Mouse (Mus musculus) kidney, postnatal 4 days (tissue): Measurements from ENCODE around the gene Txnip.

Experiments
- DNase-seq, 2 experiments: peaks; one replicate each; pipeline ENCODE4 v3.0.0; 2021; ENCODE audit warnings: mixed read lengths in 2 of 2

Gene Txnip

DNA sequence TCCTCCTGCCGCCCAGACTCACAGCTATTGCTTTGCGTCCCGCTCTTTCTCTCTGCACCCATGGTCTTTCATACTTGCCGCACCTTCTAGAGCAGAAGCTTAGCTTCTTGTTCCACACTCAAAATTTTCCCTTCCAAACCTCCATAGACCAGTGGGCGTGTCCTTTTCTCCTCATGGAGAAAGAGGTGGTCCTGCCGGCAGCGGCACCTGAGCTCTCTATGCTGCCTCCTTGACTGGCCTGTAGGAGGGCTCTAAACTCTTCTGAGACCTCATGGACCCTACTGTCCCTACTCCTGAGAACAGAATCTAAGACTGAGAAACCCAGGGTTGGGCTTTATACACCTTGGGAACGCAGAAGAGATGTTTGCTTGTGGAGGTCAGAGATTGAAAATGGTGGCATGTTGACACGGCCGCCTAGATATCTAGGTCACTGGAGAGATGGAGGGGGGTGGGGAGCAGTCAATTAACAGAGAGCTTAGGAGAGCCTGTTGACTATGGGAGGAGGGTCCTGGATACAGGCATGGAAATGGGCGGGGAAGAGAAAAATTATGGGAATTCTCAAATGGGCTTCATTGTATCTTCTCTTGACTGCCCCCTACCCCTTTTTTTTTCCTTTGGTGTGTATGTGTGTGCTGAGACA, 12.3 kb downstream of the Txnip start:
- DNase-seq: no peak

GRCm38 (mm10) chr3:96570643-96571042, 12.9 kb downstream of the Txnip start:
- no peak for DNase-seq

- DNase-seq: no peak
Observed at GRCm38 (mm10) chr3:96571336-96571735, 13.6 kb downstream of the Txnip start.

- DNase-seq: peak in 1 of 2 experiments; percentile 49
Observed at GRCm38 (mm10) chr3:96571896-96572698, 14.3 kb downstream of the Txnip start.

DNA sequence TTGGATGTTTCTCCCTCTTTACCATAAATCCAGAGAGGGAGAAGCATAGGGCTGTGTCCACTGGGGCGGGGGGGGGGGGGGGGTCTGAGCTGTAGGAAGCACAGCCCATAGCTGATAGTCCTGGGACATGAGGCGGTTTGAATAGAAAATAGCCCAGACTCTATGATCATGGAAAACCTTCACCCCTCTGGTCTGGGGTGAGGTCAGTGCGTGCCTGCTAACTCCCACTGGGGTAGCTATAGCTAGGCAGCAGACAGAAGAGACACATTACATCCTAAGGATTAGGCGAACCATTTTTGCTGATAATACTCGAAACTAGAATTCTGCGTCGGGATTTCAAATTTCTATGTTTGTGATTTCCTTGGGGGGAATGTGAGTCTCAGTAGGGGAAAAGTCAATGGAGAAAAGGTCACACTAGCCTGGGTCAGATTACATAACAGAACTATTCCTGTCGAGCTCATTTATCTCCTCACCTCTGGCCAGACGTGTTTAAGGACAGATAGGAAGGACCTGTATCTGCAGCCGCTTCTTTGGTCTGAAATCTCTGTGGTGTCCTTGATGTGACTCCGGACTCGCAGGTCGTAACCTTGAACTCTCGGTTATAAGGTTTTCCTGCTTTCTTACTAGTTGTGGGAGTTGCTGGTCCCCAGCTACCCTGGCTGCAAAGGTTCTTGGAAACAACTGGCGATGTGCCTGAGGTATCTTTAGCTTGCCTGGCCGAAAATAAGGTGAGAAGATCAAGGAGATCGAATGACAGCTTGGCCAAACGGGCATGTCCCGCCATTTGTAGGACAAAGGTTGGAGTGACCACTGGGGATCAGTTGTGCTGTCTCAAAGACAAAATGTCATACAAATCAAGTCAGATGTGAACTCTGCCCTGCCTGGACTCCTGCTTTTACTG, 16.1 kb downstream of the Txnip start:
- peak in 1 of 2 experiments; percentile 7 for DNase-seq

DNA sequence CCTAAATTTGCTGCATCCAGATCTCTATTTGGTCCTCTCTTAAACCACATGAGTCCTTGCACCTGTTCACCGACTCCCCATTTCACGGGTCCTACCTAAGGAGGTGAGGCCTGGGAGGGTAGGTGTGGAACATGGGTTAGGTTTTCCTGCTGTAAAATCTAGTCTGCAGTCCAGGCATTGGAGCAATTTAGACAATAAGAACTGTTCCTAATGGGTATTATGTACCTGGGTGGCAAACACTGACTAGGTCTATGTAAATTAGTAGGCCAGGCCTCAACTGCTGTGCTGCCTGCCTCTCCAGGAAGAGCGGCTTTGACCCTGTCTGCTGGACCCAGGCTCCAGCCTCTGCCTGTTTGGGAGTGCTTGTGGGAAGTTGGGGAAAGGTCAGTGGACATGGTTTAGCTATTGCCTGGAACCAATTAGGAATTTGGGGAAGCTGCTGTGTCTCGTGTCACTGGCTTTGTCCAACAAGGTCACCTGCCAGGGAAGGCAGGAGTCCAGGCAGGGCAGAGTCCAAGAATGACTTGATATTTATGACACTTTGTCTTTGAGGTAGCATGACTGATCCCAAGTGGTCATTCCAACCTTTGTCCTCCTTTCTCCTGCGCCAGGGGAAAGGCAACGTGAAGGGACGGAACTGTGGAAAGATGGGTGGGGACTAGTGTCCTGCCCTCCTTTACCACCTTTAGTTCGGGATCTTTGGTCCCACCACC, 17.7 kb downstream of the Txnip start:
- peak in 1 of 2 experiments; percentile 44 for DNase-seq

DNA sequence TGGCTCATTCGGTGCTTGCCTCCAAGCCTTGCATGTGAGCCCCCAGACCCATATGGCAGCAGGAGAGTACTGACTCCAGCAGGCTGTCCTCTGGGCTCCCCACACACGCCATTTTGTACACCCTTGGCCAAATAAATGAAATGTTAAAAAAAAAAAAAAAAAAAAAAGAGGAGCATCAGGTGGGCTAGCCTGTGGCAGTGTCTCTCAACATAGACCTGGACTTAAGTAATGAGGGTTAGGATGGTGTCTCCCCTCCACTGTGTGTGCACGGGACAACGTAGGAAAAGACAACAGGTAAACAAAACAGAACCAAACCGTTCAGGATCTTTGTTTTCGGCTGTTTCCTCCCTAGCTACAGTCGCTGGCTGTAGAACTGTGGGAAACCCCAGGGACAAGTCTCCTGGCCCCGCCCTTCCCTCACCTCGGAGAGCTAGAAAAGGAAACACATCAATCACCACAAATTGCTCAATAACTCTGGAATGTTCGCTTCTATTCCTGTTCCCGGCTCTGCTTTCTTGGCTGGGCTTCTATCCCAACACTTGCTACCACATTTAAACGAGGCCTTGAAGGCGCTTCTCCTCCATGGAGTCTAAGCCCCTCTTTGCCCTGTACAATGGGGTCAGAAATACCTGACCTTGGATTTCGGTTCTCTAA, 18.4 kb downstream of the Txnip start:
- DNase-seq: peak; percentile 75 to 87

- DNase-seq: peak; percentile 92 to 96
Observed at GRCm38 (mm10) chr3:96576690-96577541, 19.2 kb downstream of the Txnip start, which contains the start of gene Gm16253. TSS of gene Gm16253 (plus strand) at chr3:96576984.

DNA sequence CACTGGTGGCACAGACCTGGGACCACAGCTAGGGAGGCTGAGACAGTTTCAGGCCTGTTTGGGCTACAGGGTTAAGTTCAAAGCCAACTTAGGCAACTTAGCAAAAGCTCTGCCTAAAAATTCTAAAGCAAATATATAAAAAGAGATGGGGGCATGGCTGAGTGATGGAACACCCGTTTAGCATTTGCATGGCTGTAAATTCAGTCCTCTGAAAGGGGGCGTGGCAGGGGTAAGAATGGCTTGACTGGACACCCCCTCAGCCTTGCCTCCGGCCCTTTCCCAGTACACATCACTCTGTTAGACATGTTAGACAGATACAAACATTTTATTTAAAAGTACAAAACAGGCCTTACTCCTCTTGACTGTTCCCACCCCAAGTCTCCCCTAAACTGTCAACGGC, 19.8 kb downstream of the Txnip start:
- peak in 1 of 2 experiments; percentile 62 for DNase-seq

GRCm38 (mm10) chr3:96578561-96579238, 20.9 kb downstream of the Txnip start:
- DNase-seq: peak in 1 of 2 experiments; percentile 17

DNA sequence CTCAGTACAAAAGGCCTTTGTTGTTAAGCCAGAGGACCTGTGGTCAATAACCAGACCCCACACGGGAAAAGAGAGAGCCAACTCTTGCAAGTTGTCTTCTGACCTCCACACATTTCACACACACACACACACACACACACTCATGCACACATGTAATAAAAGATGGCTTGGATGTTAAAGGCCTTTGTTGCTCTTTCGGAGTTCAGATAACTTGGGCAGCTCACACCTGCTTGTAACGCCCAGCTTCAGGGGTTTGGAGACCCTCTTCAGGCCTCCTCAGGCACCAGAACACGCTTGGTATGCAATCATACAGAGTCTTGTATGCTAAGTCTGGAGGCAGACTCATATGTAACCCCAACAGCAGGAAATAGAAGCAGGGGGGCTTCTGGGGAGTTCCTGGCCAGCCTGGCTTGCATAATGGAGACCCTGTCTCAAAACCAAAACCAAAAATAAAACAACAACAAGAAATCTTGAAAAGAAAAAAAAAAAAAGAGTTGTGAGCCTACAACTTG, 21.5 kb downstream of the Txnip start:
- DNase-seq: peak in 1 of 2 experiments; percentile 11

- DNase-seq: peak; percentile 94
Observed at GRCm38 (mm10) chr3:96579885-96580454, 22.2 kb downstream of the Txnip start.

- DNase-seq: no peak
Observed at GRCm38 (mm10) chr3:96581141-96581540, 23.4 kb downstream of the Txnip start.

DNA sequence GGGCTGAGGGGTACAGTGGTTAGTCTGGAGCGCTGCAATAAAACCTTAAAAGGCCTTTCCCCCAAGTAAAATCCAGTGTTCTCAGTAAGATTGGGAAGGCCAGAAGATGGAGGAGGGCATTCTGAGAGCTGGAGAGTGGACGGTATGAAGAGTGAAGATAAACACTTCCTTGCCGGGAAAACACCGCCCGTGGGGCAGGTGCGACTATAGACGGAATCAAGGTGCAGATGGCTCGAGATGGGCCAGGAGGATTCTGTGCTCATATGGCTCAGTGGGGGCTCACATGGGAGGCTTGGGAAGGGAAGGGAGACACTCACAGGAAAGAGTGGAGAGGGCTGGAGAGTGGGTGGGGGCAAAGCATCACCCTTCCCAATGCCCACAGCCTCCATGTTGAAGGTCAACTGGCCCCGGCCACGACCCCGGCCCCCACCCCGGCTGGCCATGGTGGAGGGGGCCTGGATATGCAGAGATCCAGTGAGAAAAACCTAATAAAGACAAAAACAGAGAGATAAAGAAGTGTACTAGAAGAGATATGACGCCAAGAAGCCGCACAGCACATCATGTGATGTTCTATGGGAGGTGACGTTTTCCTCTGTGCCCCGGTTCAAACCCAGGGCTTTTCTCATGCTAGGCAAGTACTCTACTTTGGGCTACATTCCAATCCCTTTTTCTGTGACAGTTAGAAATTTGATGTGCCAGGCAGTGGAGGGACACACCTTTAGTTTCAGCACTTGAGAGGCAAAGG, 24.2 kb downstream of the Txnip start:
- no peak for DNase-seq

GRCm38 (mm10) chr3:96583386-96583785, 25.6 kb downstream of the Txnip start:
- DNase-seq: no peak

DNA sequence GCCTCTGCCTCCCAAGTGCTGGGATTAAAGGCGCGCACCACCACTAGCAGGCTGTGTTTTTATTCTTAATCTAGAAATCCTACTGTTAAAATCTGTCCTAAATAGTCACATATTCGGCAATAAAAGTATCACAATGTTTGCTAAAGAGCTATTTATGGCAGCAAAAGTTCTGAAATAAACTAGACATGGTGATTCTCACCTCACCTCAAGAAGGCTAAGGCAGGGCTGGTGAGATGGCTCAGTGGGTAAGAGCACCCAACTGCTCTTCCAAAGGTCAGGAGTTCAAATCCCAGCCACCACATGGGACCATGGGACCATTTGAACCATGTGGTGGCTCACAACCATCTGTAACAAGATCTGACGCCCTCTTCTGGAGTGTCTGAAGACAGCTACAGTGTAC, 32.9 kb downstream of the Txnip start:
- DNase-seq: no peak

GRCm38 (mm10) chr3:96593374-96593773, 35.6 kb downstream of the Txnip start:
- peak in 1 of 2 experiments; percentile 32 for DNase-seq

- DNase-seq: peak; percentile 95 to 97
Observed at GRCm38 (mm10) chr3:96593790-96594560, 36.2 kb downstream of the Txnip start, which contains the start of gene Polr3gl. TSS of gene Polr3gl (minus strand) at chr3:96594181.
